Mouse (Mus musculus): ENCODE measurements around the gene Srbd1. TPM values are rescaled to one million over a fixed set of nuclear protein-coding genes. Genes with fewer than 3 reads are reported as not detected.

Srbd1 gene
- polyA plus RNA-seq, 1 experiment from 2014 or later = 7.6 TPM

DNA sequence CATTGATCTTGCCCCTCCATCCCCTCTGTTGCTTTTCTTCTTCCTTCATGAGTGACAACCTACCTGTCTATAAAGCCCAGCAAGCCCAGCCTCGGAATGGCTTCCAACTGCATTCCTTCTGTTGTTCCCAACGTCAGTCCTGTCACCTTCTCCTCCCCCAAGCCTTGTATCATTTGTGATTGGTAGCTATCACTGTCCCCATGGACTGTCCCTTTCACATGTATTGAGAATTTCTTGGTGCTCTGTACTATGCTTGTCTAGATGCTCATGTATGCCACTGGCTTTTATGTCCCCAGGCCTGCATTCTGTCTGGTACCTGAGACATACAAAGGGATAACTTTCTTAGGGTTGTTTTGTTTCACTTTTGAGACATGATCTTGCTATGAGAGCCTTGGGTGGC lies 193.2 kb downstream of the Srbd1 start:
- ATAC-seq (ENCODE audit: low FRiP score) (no peak), DNase-seq (ENCODE audit: low spot score) (no peak)
- H3K9me3 ChIP-seq (ENCODE audit: control insufficient read depth, low read length) = no peaks in the 10 kb centered on the region
- peaks cover 7% of the 10 kb centered on the region for H3K27me3 ChIP-seq (ENCODE audit: control insufficient read depth, insufficient read depth, low read length)
- H3K4me3 ChIP-seq (replicated peaks; ENCODE audit: low read length) = no peak overlapping the region
- no peak overlapping the region for H3K27ac ChIP-seq
- WGBS = 68% methylated on average over 2 of the region's 2 CpGs
- no peak overlapping the region for H3K4me2 ChIP-seq (replicated peaks)
- H3K9ac ChIP-seq = no peak overlapping the region
- H3K4me1 ChIP-seq (replicated peaks; ENCODE audit: control insufficient read depth, insufficient read depth, low read length) = peaks cover 19% of the 10 kb centered on the region
- no peaks in the 10 kb centered on the region for H3K36me3 ChIP-seq (replicated peaks; ENCODE audit: control insufficient read depth, insufficient read depth)

GRCm38 (mm10) chr17:85949919-85950505 lies 195.0 kb downstream of the Srbd1 start:
- Histone ChIP-seq H3K4me1 (replicated peaks; ENCODE audit: control insufficient read depth, insufficient read depth, low read length) (peaks cover 19% of the 10 kb centered on the region), H3K36me3 (replicated peaks; ENCODE audit: control insufficient read depth, insufficient read depth) (no peaks in the 10 kb centered on the region), H3K9me3 (ENCODE audit: control insufficient read depth, low read length) (no peaks in the 10 kb centered on the region), H3K4me3 (replicated peaks; ENCODE audit: low read length) (no peak overlapping the region), H3K27me3 (ENCODE audit: control insufficient read depth, insufficient read depth, low read length) (peaks cover 10% of the 10 kb centered on the region), H3K27ac (no peak overlapping the region), H3K4me2 (replicated peaks) (peak overlapping the region; percentile 30), H3K9ac (no peak overlapping the region)
- peak; percentile 52 for DNase-seq (ENCODE audit: low spot score)
- peak; percentile 87; the same call in 1 of the 2 replicates for ATAC-seq (ENCODE audit: low FRiP score)
- 11% methylated on average over 14 of the region's 14 CpGs for WGBS

DNA sequence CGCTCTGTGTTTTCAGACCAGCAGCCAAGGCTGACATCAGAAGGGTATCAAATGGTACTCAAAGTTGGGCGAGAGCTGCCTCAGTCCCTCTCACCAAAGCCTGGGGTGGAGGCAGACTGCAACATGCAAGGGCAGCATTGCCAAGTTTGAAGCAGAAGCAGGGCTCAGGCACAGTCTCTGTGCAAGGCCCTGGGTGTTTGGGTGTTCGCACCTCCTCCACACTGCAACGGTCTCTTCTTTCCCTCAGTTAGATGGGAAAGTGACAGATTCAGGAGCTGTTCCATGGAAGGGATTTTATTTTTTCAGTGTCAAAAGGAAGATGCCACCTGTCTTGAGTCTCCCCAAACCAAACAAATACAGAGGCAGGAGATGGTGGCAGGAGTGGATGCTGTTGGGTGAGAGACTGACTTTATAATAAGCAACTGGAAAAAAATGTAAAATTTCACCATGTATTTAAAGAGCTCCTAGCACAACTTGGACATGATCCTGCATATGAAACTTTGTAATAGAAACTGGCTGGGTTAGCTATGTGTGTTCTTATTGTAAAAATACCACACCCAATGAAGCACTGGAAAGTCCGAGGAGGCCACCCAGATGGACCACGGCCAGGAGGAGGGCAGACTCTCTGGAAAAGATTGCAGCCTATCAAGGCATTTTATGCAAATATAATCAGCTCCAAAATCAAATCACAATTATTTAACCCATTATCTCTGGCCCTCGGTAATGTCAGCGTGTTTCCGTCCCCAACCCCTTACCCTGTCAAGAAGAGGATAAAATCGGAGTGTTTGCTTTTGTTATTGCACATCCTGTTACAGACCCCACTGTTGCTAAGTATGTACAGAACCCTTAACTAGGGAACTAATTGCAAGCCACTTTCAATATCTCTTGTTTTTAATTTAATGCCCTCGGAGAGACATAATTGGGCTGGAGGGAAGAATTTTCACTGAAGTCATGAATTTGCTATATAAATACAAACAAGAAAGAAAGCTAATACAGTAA lies 195.8 kb downstream of the Srbd1 start:
- H3K4me3 ChIP-seq (replicated peaks; ENCODE audit: low read length) = no peak overlapping the region
- DNase-seq (ENCODE audit: low spot score) (no peak), ATAC-seq (ENCODE audit: low FRiP score) (peak; percentile 38; the same call in 1 of the 2 replicates)
- H3K27me3 ChIP-seq (ENCODE audit: control insufficient read depth, insufficient read depth, low read length) = peaks cover 10% of the 10 kb centered on the region
- H3K4me2 ChIP-seq (replicated peaks) = peak overlapping the region; percentile 30; the same call in 1 of the 2 replicates
- 59% methylated on average over 11 of the region's 11 CpGs for WGBS
- no peak overlapping the region for H3K27ac ChIP-seq
- H3K4me1 ChIP-seq (replicated peaks; ENCODE audit: control insufficient read depth, insufficient read depth, low read length) = peaks cover 19% of the 10 kb centered on the region
- H3K9me3 ChIP-seq (ENCODE audit: control insufficient read depth, low read length) = no peaks in the 10 kb centered on the region
- H3K9ac ChIP-seq = no peak overlapping the region
- no peaks in the 10 kb centered on the region for H3K36me3 ChIP-seq (replicated peaks; ENCODE audit: control insufficient read depth, insufficient read depth)

DNA sequence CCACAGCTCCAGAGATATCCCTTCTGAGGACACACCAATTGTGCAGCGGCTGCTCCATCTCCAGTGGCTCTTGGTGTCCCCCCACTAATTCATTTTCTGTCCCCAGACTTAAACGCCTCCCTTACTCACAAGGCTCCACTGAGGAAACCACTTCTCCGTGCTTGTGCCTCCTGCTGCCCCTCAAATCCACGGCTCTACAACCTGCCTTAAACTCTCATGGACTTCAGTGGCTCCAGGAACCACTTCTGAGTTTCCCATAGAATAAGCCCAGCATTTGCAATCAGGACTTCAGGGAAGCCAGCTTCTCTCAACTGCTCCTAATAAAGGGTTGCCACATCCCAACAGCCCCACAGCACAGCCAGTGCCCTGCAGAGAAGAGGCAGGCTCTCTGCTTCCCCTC lies 200.2 kb downstream of the Srbd1 start:
- no peak overlapping the region for H3K9ac ChIP-seq
- no peaks in the 10 kb centered on the region for H3K9me3 ChIP-seq (ENCODE audit: control insufficient read depth, low read length)
- no peak overlapping the region for H3K4me3 ChIP-seq (replicated peaks; ENCODE audit: low read length)
- H3K27ac ChIP-seq = no peak overlapping the region
- WGBS = 91% methylated on average over 4 of the region's 4 CpGs
- peaks cover 21% of the 10 kb centered on the region for H3K4me1 ChIP-seq (replicated peaks; ENCODE audit: control insufficient read depth, insufficient read depth, low read length)
- H3K27me3 ChIP-seq (ENCODE audit: control insufficient read depth, insufficient read depth, low read length) = peaks cover 10% of the 10 kb centered on the region
- H3K36me3 ChIP-seq (replicated peaks; ENCODE audit: control insufficient read depth, insufficient read depth) = no peaks in the 10 kb centered on the region
- DNase-seq (ENCODE audit: low spot score) = no peak
- no peak overlapping the region for H3K4me2 ChIP-seq (replicated peaks)
- ATAC-seq (ENCODE audit: low FRiP score) = no peak

GRCm38 (mm10) chr17:85943994-85944640 lies 200.9 kb downstream of the Srbd1 start:
- DNase-seq (ENCODE audit: low spot score) (no peak), ATAC-seq (ENCODE audit: low FRiP score) (peak; percentile 49; the same call in 1 of the 2 replicates)
- Histone ChIP-seq H3K4me1 (replicated peaks; ENCODE audit: control insufficient read depth, insufficient read depth, low read length) (peaks cover 15% of the 10 kb centered on the region), H3K4me2 (replicated peaks) (no peak overlapping the region), H3K4me3 (replicated peaks; ENCODE audit: low read length) (no peak overlapping the region), H3K9me3 (ENCODE audit: control insufficient read depth, low read length) (no peaks in the 10 kb centered on the region), H3K9ac (no peak overlapping the region), H3K27me3 (ENCODE audit: control insufficient read depth, insufficient read depth, low read length) (peaks cover 10% of the 10 kb centered on the region), H3K27ac (peak overlapping the region; percentile 7; the same call in 1 of the 2 replicates), H3K36me3 (replicated peaks; ENCODE audit: control insufficient read depth, insufficient read depth) (no peaks in the 10 kb centered on the region)
- WGBS = 47% methylated on average over 12 of the region's 12 CpGs

GRCm38 (mm10) chr17:85943551-85943981 lies 201.4 kb downstream of the Srbd1 start:
- 23% methylated on average over 14 of the region's 14 CpGs for WGBS
- ATAC-seq (ENCODE audit: low FRiP score) (peak; percentile 68; the same call in 1 of the 2 replicates), DNase-seq (ENCODE audit: low spot score) (peak; percentile 44)
- H3K27me3 ChIP-seq (ENCODE audit: control insufficient read depth, insufficient read depth, low read length) = peaks cover 10% of the 10 kb centered on the region
- no peak overlapping the region for H3K9ac ChIP-seq
- H3K4me2 ChIP-seq (replicated peaks) = no peak overlapping the region; the same call in 1 of the 2 replicates
- no peaks in the 10 kb centered on the region for H3K36me3 ChIP-seq (replicated peaks; ENCODE audit: control insufficient read depth, insufficient read depth)
- H3K4me1 ChIP-seq (replicated peaks; ENCODE audit: control insufficient read depth, insufficient read depth, low read length) = peaks cover 12% of the 10 kb centered on the region
- H3K4me3 ChIP-seq (replicated peaks; ENCODE audit: low read length) = no peak overlapping the region
- no peak overlapping the region for H3K27ac ChIP-seq
- H3K9me3 ChIP-seq (ENCODE audit: control insufficient read depth, low read length) = no peaks in the 10 kb centered on the region

GRCm38 (mm10) chr17:85943071-85943470 lies 201.9 kb downstream of the Srbd1 start:
- Histone ChIP-seq H3K27me3 (ENCODE audit: control insufficient read depth, insufficient read depth, low read length) (peaks cover 5% of the 10 kb centered on the region), H3K27ac (no peak overlapping the region), H3K36me3 (replicated peaks; ENCODE audit: control insufficient read depth, insufficient read depth) (no peaks in the 10 kb centered on the region), H3K9me3 (ENCODE audit: control insufficient read depth, low read length) (no peaks in the 10 kb centered on the region), H3K4me1 (replicated peaks; ENCODE audit: control insufficient read depth, insufficient read depth, low read length) (peaks cover 12% of the 10 kb centered on the region), H3K9ac (no peak overlapping the region), H3K4me2 (replicated peaks) (no peak overlapping the region), H3K4me3 (replicated peaks; ENCODE audit: low read length) (no peak overlapping the region)
- ATAC-seq (ENCODE audit: low FRiP score) = no peak
- WGBS = 81% methylated on average over 5 of the region's 5 CpGs
- no peak for DNase-seq (ENCODE audit: low spot score)

GRCm38 (mm10) chr17:85942123-85942522 lies 202.9 kb downstream of the Srbd1 start:
- 98% methylated on average over 5 of the region's 5 CpGs for WGBS
- Histone ChIP-seq H3K4me3 (replicated peaks; ENCODE audit: low read length) (no peak overlapping the region), H3K9ac (no peak overlapping the region), H3K27me3 (ENCODE audit: control insufficient read depth, insufficient read depth, low read length) (peaks cover 4% of the 10 kb centered on the region; the same call in 1 of the 2 replicates), H3K4me2 (replicated peaks) (no peak overlapping the region), H3K4me1 (replicated peaks; ENCODE audit: control insufficient read depth, insufficient read depth, low read length) (peaks cover 12% of the 10 kb centered on the region), H3K9me3 (ENCODE audit: control insufficient read depth, low read length) (no peaks in the 10 kb centered on the region), H3K27ac (no peak overlapping the region), H3K36me3 (replicated peaks; ENCODE audit: control insufficient read depth, insufficient read depth) (no peaks in the 10 kb centered on the region)
- DNase-seq (ENCODE audit: low spot score) (no peak), ATAC-seq (ENCODE audit: low FRiP score) (no peak)

Measured in hindbrain, embryonic 14.5 days (tissue).